Mouse (Mus musculus) intestine, postnatal 0 days (tissue): ENCODE data around the gene Pabpn1. TPM values are rescaled to one million over a fixed set of nuclear protein-coding genes. Genes with fewer than 3 reads are reported as not detected.
A peak's percentile ranks its signal among the peaks of the same experiment; 100 is the strongest.

Source experiments
- ATAC-seq: fragments of 200-750 bp; cut with Nextera tagmentation; 2 replicates; pipeline ENCODE4 v1.8.0; 2017; ENCODE audit warnings: mild to moderate bottlenecking, moderate TSS enrichment, moderate library complexity
- H3K27ac ChIP-seq: fragments of 300-500 bp; sonication (generic); 2 replicates; pipeline ENCODE4 v1.5.1; 2014; ENCODE audit warnings: mild to moderate bottlenecking, low read depth, low read length, moderate library complexity
- H3K27me3 ChIP-seq: fragments of 300-500 bp; sonication (generic); replicated peaks from 2 replicates; pipeline ENCODE4 v1.6.1; 2014; ENCODE audit warnings: low read length, mixed read lengths; ENCODE audit not compliant: control insufficient read depth, insufficient read depth
- H3K36me3 ChIP-seq: fragments of 300-500 bp; sonication (generic); 2 replicates; pipeline ENCODE4 v1.6.1; 2014; ENCODE audit warnings: mild to moderate bottlenecking, moderate library complexity; ENCODE audit not compliant: control insufficient read depth, insufficient read depth
- H3K4me1 ChIP-seq: fragments of 300-500 bp; sonication (generic); replicated peaks from 2 replicates; pipeline ENCODE4 v1.6.1; 2014; ENCODE audit warnings: antibody characterized with exemption, low read length, mixed read lengths; ENCODE audit not compliant: control insufficient read depth, insufficient read depth
- H3K4me2 ChIP-seq: fragments of 300-500 bp; sonication (generic); replicated peaks from 2 replicates; pipeline ENCODE4 v1.6.1; 2014; ENCODE audit warnings: low read depth, mild to moderate bottlenecking, moderate library complexity
- H3K4me3 ChIP-seq: fragments of 300-500 bp; sonication (generic); 2 replicates; pipeline ENCODE4 v1.5.1; 2014; ENCODE audit warnings: low read depth, low read length
- H3K9ac ChIP-seq: fragments of 300-500 bp; sonication (generic); 2 replicates; pipeline ENCODE4 v1.6.1; 2014; ENCODE audit warnings: mild to moderate bottlenecking, low read depth, low read length
- H3K9me3 ChIP-seq: fragments of 300-500 bp; sonication (generic); 2 replicates; pipeline ENCODE4 v1.6.1; 2016; ENCODE audit warnings: mixed run types; ENCODE audit not compliant: control insufficient read depth
- CTCF ChIP-seq: sonication (generic); IDR thresholded peaks from 2 replicates; pipeline ENCODE4 v1.5.1; 2016; ENCODE audit warnings: low read depth, mild to moderate bottlenecking, control low read depth, antibody characterized with exemption, moderate library complexity
- WGBS: fragments of 180-500 bp; shearing (Covaris S2); extraction: QIAGEN DNeasy Blood & Tissue Kit; methylation state at CpG from one replicate; pipeline ENCODE4 v1.1.7; 2014; 5-methylcytosine and 5-hydroxymethylcytosine counted together
- polyA plus RNA-seq: library from polyadenylated mRNA; unstranded; fragments of >200 nt; fragmentation: Nextera tagmentation; extraction: Ambion mirVana; gene quantifications from 2 replicates; pipeline ENCODE4 v1.2.1, GENCODE M21; 2015

Gene Pabpn1
- polyA plus RNA-seq, 1 experiment from 2014 or later: 60.9 TPM

DNA sequence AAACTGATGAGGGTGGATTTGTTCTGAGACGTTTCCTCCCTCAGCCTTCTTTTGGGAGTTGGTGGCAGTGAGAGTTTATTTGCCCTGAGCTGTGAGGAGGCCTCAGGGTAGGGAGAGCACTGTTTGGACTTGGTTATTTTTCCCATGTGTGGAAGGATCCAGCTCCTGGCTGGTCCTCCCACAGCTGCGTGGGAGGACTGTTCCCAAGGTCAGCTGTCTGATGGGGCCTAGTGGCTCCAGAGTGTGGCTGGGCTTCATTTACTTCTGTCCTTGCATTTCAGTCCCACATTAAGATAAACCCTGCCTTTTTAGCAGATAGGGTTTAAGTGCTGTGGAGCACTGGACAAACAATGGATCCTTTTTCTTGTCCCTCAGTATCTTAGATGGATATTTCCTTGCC is 5.1 kb downstream of the Pabpn1 start:
- H3K27me3 ChIP-seq: no peaks in the 10 kb centered on the region
- no peak overlapping the region for H3K4me3 ChIP-seq
- no peak overlapping the region for H3K27ac ChIP-seq
- no peaks in the 10 kb centered on the region for H3K9me3 ChIP-seq
- peaks cover 28% of the 10 kb centered on the region for H3K36me3 ChIP-seq
- H3K4me2 ChIP-seq: no peak overlapping the region
- WGBS: 37% methylated on average over 2 of the region's 2 CpGs
- 0 out of 2 replicates have a peak, but pooled peaks cover 3% of the 10 kb centered on the region for H3K4me1 ChIP-seq
- H3K9ac ChIP-seq: no peak overlapping the region
- no peak for ATAC-seq
- no peak for TF ChIP-seq CTCF

DNA sequence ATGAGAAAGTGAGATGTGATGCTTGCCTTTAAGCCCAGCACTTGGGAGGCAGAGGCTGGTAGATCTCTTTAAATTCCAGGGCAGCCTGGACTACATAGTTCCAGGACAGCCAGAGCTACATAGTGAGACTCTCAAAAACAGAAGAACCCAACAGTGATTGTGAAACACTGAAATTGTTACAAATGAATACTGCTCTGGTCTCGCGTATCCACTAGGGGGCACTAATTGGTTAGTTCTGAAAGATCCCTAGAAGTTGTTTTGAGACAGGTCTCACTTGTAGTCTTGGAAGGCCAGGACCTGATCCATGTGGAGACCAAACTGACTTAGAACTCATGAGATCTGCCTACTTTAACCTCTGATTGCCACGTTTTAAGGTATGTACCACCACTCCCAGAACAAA is 8.1 kb downstream of the Pabpn1 start:
- ATAC-seq: peak; percentile 35
- no peak overlapping the region for H3K4me2 ChIP-seq
- WGBS: 0% methylated on average over 3 of the region's 3 CpGs
- TF ChIP-seq CTCF: peak; percentile 88
- no peak overlapping the region for H3K9ac ChIP-seq
- H3K27me3 ChIP-seq: no peaks in the 10 kb centered on the region
- peaks cover 28% of the 10 kb centered on the region for H3K36me3 ChIP-seq
- H3K4me3 ChIP-seq: no peak overlapping the region
- H3K27ac ChIP-seq: no peak overlapping the region
- H3K9me3 ChIP-seq: no peaks in the 10 kb centered on the region
- no peaks in the 10 kb centered on the region for H3K4me1 ChIP-seq

DNA sequence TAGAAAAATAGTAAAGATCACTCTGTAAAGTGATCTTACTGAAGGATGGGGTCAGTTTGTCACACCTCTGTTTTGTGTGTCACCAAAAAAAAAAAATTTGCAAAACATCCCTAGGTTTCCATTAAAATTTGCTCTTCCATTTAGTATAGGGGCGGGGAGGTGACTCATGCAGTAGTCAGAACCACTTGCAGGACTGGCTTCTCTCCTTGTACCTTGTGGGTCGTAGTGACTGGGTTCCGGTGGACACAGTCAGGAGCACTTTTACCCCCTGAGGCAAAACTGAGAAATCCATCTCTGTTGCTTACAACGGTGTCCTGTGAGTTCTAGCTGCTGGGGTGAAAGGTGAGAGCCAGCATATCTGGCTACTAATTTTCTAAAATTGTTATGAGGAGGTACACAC is 11.3 kb downstream of the Pabpn1 start:
- Histone ChIP-seq H3K27ac (no peak overlapping the region), H3K27me3 (no peaks in the 10 kb centered on the region), H3K36me3 (peaks cover 8% of the 10 kb centered on the region; the same call in 1 of the 2 replicates), H3K4me2 (no peak overlapping the region), H3K9me3 (no peaks in the 10 kb centered on the region), H3K9ac (no peak overlapping the region), H3K4me1 (no peaks in the 10 kb centered on the region), H3K4me3 (no peak overlapping the region)
- ATAC-seq: no peak
- 91% methylated on average over 4 of the region's 4 CpGs for WGBS
- TF ChIP-seq CTCF: no peak

DNA sequence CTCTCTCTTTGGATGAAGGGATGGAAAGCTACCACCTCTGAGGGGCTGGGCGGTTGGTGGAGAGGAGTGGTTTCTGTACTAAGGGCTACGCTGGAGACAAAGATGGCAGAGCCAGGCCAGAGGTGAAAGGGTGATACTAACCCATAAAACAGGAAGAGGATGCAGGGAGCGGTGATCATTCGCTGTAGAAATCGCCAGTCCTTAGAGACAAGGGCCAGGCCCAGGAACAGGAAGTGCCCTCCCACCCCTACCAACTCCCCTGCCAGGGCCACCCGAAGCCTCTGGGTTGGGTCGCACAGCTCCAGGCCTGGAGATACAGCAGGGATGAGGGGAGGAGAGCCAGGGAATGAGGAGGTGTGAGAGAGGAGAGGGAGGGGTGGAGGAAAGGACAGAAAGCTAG is 16.4 kb downstream of the Pabpn1 start:
- Histone ChIP-seq H3K27me3 (no peaks in the 10 kb centered on the region; the same call in 1 of the 2 replicates), H3K36me3 (peaks cover 8% of the 10 kb centered on the region; the same call in 1 of the 2 replicates), H3K9ac (no peak overlapping the region), H3K4me3 (no peak overlapping the region), H3K9me3 (no peaks in the 10 kb centered on the region), H3K4me2 (no peak overlapping the region), H3K27ac (no peak overlapping the region), H3K4me1 (no peaks in the 10 kb centered on the region)
- no peak for TF ChIP-seq CTCF
- 79% methylated on average over 7 of the region's 7 CpGs for WGBS
- ATAC-seq: no peak

DNA sequence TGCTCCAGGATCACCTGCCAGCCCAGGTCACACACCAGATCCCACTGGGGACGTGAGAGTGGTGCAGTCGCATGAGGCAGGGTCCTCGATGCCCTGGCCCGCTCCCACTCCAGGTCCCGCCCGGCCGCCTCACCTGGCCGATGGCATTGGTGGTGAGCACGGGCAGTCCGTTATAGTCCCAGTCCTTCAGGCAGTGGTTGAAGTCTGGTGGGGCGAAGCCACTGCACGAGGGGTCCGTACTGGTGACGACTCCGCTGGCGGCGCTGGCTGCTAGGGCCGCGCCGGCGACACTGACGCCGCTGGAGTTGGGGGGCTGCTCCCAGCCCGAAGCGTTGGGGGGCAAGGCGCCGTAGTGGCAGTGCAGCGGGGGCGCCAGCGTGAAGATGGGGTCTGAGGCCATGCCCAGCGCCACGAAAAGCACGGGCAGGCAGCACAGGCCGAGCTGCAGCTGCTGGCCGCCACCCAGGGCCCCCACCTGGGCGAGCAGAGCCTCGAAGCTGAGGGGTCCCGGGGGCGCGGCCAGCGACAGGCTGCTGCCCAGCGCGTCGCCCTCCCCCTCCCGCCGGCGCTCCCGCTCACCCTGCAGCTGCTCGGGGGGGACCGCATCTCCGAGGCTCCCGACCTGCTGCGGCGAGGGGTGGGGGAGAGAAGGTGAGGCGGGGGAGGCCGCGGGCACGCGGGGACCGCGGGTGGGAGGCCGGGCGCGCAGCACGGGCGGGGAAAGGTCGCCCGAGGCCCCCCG is 20.0 kb downstream of the Pabpn1 start:
- H3K9me3 ChIP-seq: no peaks in the 10 kb centered on the region
- no peaks in the 10 kb centered on the region; the same call in 1 of the 2 replicates for H3K27me3 ChIP-seq
- peak overlapping the region; percentile 75 for H3K4me3 ChIP-seq
- peak; percentile 53 for ATAC-seq
- H3K4me1 ChIP-seq: no peaks in the 10 kb centered on the region
- peak overlapping the region; percentile 66 for H3K9ac ChIP-seq
- WGBS: 4% methylated on average over 58 of the region's 69 CpGs
- peaks cover 2% of the 10 kb centered on the region; the same call in 1 of the 2 replicates for H3K36me3 ChIP-seq
- TF ChIP-seq CTCF: no peak
- no peak overlapping the region for H3K27ac ChIP-seq
- peak overlapping the region; percentile 98 for H3K4me2 ChIP-seq

DNA sequence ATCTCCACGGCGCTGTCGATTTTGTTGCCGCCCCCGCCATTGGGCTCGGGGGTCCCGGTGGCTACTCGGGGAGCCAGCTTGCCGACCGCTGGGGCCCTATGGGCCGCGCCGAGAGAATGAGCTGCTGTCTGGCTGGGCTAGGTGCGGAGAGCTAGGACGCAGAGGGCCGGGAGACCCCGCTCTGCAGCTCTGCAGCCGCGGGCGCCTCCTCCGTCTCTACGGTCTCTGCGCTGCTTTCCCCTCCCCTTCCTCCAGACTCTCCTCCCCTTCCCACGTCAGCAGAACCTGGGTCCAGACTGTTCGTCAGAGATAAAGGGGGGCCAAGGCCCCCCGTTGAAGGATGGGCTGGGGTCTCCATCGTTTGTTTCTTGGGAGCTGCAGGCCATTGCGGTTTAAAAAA is 20.6 kb downstream of the Pabpn1 start, which contains the start of gene Slc22a17:
Slc22a17 (minus strand) TSS at position 247 of the 400 bp plus-strand sequence.
- peak; percentile 59 for ATAC-seq
- peak within 1 kb of the TSS; percentile 75 for H3K4me3 ChIP-seq
- no peaks in the 10 kb centered on the region for H3K36me3 ChIP-seq
- H3K9ac ChIP-seq: peak within 1 kb of the TSS; percentile 66
- H3K9me3 ChIP-seq: no peaks in the 10 kb centered on the region
- 0 out of 2 replicates have a peak, but pooled peaks have one; percentile 6 for TF ChIP-seq CTCF
- no peaks in the 10 kb centered on the region for H3K4me1 ChIP-seq
- under 1% methylated on average over 26 of the region's 28 CpGs for WGBS
- H3K4me2 ChIP-seq: peak within 1 kb of the TSS; percentile 98
- H3K27ac ChIP-seq: no peak within 1 kb of the TSS
- H3K27me3 ChIP-seq: no peaks in the 10 kb centered on the region; the same call in 1 of the 2 replicates
